Mouse (Mus musculus) limb, embryonic 10.5 days (tissue): ENCODE measurements around the gene Sec61a2. TPM values are rescaled to one million over a fixed set of nuclear protein-coding genes. Genes with fewer than 3 reads are reported as not detected.

Experiments
- DNase-seq: peaks from one replicate; pipeline ENCODE4 v3.0.0-alpha.2; 2017; ENCODE audit warnings: low spot score
- H3K27ac ChIP-seq: fragments of 300-500 bp; sonication (generic); 2 replicates; pipeline ENCODE4 v1.5.1; 2016; ENCODE audit warnings: mild to moderate bottlenecking
- H3K27me3 ChIP-seq: fragments of 300-500 bp; sonication (generic); 2 replicates; pipeline ENCODE4 v1.6.1; 2016; ENCODE audit warnings: low read depth, mild to moderate bottlenecking; ENCODE audit not compliant: poor library complexity, severe bottlenecking
- H3K36me3 ChIP-seq: fragments of 300-500 bp; sonication (generic); 2 replicates; pipeline ENCODE4 v1.6.1; 2016; ENCODE audit warnings: mild to moderate bottlenecking, moderate library complexity
- H3K4me1 ChIP-seq: fragments of 300-500 bp; sonication (generic); 2 replicates; pipeline ENCODE4 v1.6.1; 2016
- H3K4me3 ChIP-seq: fragments of 300-500 bp; sonication (generic); 2 replicates; pipeline ENCODE4 v1.5.1; 2016; ENCODE audit warnings: mild to moderate bottlenecking, moderate library complexity
- H3K9me3 ChIP-seq: fragments of 300-500 bp; sonication (generic); replicated peaks from 2 replicates; pipeline ENCODE4 v1.6.1; 2016; ENCODE audit warnings: mild to moderate bottlenecking
- WGBS: fragments of 180-500 bp; shearing (Covaris S2); methylation state at CpG from one replicate; pipeline ENCODE4 v1.1.7; 2016; 5-methylcytosine and 5-hydroxymethylcytosine counted together
- polyA plus RNA-seq: library from polyadenylated mRNA; unstranded; fragments of >200 nt; fragmentation: Nextera tagmentation; extraction: Ambion mirVana; gene quantifications from 2 replicates; pipeline ENCODE4 v1.2.1, GENCODE M21; 2016

Sec61a2 gene
- polyA plus RNA-seq, 1 experiment from 2014 or later = 95.1 TPM

DNA sequence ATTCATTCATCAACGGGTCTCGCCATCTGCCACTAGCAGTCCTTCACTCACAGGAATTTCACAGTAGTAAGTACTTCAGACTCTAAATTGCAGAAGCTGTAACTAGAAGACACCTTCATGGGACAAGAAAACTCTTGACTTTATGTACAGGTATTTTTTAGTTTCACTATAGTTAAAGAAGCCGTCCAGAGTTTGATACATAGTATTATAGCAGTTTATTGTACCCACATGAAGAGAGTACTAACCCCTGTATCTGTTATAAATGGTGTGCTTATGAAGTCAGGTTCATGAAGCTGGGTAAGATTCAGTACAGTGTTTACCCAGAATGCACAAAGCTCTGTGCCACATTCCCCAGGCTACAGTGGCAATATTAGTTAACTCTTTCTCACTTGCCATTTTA lies 32.4 kb downstream of the Sec61a2 start, which contains the start of gene Gm13199:
Gene Gm13199, minus strand, starts transcription at position 101 of the 400 bp plus-strand sequence.
- DNase-seq = no peak
- Histone ChIP-seq H3K4me1 (no peaks in the 10 kb centered on the region), H3K27ac (no peak within 1 kb of the TSS), H3K9me3 (no peaks in the 10 kb centered on the region), H3K36me3 (peaks cover 89% of the 10 kb centered on the region), H3K27me3 (no peaks in the 10 kb centered on the region), H3K4me3 (no peak within 1 kb of the TSS)
- 96% methylated on average over 3 of the region's 3 CpGs for WGBS

DNA sequence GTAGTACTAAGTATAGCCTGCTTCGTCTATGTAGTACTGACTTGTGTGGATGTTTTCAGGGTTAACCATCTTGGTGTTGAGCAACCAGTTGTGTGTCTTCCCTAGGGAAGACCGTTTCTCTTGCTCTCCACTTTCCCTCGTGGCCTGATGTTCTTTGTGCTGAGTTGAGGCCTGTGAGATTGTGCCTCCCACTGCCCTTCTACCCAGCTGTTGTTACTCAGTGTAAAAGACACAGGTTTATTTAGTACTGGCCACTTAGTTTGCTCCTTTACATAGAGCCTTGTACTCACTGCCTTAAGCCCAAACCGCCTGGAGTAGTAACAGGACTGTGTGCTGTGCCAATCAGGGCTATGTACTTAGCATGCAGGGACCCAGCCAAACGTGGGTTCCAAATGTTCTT lies 43.4 kb downstream of the Sec61a2 start:
- no peak overlapping the region for H3K4me3 ChIP-seq
- H3K9me3 ChIP-seq = no peaks in the 10 kb centered on the region
- H3K27me3 ChIP-seq = no peaks in the 10 kb centered on the region
- H3K36me3 ChIP-seq = peaks cover 68% of the 10 kb centered on the region
- WGBS = 91% methylated on average over 5 of the region's 5 CpGs
- no peak for DNase-seq
- H3K27ac ChIP-seq = no peak overlapping the region
- H3K4me1 ChIP-seq = peaks cover 1% of the 10 kb centered on the region; the same call in 1 of the 2 replicates

DNA sequence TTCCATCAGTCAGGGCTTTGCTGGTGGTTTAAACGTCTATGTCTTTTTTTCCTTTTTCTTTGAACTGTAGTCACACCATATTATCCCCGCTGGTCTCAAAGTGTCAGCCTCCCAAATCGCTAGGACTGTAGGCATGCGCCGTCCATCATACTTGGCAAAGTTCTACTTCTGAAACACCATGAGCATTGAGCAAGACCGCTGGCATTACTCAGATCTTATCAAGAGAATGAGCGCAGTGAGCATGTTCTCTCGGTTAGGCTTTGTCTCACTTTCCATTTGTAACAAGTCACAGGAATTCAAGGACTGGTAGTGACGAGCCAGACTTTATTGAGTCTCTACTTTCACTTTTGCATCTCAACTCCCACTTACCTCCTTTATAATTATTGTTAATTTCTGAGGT lies 44.1 kb downstream of the Sec61a2 start:
- Histone ChIP-seq H3K27ac (no peak overlapping the region), H3K4me3 (no peak overlapping the region), H3K9me3 (no peaks in the 10 kb centered on the region), H3K27me3 (no peaks in the 10 kb centered on the region), H3K36me3 (peaks cover 61% of the 10 kb centered on the region), H3K4me1 (peaks cover 9% of the 10 kb centered on the region)
- WGBS = 94% methylated on average over 9 of the region's 9 CpGs
- no peak for DNase-seq

DNA sequence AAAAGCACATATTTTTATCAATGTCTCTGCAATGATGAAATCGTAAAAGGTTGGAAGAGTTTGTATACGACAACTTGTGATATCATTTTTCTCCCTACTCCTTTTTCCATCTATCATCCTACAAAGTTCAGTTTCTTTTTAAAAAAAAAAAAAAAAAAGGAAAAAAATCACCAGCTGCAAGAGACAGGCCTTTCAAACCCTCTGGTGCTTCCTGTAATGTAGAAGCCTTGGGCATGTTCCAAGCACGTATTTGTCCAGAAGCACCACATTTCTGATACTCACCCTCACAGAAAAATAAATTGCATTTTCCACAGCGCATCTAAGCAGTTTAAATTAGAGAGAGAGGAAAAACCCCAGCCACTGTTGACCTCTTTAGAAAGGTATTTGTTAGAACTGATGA lies 49.4 kb downstream of the Sec61a2 start:
- no peaks in the 10 kb centered on the region for H3K27me3 ChIP-seq
- H3K27ac ChIP-seq = peak overlapping the region; percentile 96
- no peaks in the 10 kb centered on the region for H3K9me3 ChIP-seq
- 51% methylated on average over 4 of the region's 4 CpGs for WGBS
- H3K4me3 ChIP-seq = peak overlapping the region; percentile 88
- H3K4me1 ChIP-seq = peaks cover 11% of the 10 kb centered on the region
- no peak for DNase-seq
- peaks cover 41% of the 10 kb centered on the region for H3K36me3 ChIP-seq

DNA sequence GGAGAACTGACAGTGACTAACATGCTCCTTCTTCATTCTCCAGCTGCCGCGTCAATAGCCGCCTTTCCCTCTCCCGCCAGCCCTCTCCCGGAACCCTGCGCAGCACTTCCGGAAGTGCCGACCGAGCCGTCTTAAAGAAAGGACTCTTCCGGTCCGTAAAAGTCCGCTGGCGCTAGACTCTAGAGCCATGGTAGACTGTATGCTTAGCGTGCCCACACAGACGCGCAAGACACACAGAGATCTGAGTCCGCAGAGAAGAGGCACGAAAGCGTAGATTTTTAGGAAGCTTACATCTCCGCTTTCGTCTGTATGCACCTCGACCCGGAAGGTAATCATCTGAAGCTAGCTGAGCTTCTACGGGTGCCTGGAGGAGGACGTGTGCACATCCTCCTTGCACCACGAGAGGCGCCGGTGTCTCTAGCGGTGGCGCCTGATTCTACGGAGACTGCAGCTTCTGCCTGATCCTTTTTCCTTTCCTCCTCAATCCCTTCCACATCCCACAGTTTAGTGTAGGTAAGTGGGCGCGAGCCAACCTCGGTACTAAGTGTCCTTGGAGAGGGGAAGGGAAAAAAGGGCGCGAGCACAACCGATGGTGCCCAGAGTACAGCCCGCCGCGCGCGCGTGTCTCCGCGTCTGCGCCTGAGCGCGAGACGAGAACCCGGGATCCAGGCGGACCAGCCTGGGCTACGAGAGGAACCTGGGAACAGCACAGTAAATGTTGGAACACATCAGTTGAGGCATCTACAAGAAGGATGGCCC lies 50.2 kb downstream of the Sec61a2 start, which contains the start of the genes Nudt5 and Cdc123:
Gene Nudt5, plus strand, starts transcription at position 147 of the 759 bp plus-strand sequence.
Gene Cdc123, minus strand, starts transcription at position 292 of the 759 bp plus-strand sequence.
- H3K4me3 ChIP-seq = peak within 1 kb of the TSS; percentile 88
- H3K4me1 ChIP-seq = peaks cover 11% of the 10 kb centered on the region
- H3K27ac ChIP-seq = peak within 1 kb of the TSS; percentile 96
- peak; percentile 88 for DNase-seq
- no peaks in the 10 kb centered on the region for H3K27me3 ChIP-seq
- WGBS = under 1% methylated on average over 53 of the region's 53 CpGs
- H3K36me3 ChIP-seq = peaks cover 41% of the 10 kb centered on the region
- no peaks in the 10 kb centered on the region for H3K9me3 ChIP-seq

DNA sequence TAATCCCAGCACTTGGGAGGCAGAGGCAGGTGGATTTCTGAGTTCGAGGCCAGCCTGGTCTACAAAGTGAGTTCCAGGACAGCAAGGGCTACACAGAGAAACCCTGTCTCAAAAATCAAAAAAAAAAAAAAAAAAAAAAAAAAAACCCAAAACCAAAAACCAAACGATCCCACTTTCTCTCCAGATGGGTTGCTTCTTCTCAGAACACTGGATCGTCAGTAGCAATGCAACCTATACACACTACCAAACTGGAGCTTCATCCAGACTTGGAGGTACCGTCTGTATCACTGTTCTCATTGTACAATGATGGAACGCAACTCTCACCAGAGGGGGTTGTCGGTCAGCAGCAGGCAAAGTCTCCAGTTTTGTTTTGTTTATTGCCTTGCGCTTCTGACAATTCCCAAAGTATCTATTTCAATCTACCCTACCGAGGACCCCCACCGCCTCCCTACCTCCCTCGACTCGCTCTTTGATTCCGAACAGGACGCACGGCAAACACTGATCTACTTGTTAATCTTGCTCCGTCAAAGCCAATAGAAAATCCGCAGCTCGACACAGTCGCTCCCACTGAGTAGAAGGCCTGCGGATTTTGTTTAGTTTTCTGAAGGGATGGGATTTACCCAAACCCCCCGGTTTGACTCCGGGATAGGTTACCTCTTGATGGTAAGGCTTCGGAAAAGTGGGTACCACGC lies 50.9 kb downstream of the Sec61a2 start:
- no peak for DNase-seq
- H3K9me3 ChIP-seq = peaks cover 3% of the 10 kb centered on the region; the same call in 1 of the 2 replicates
- peak overlapping the region; percentile 88 for H3K4me3 ChIP-seq
- peaks cover 45% of the 10 kb centered on the region for H3K36me3 ChIP-seq
- peaks cover 11% of the 10 kb centered on the region for H3K4me1 ChIP-seq
- H3K27me3 ChIP-seq = no peaks in the 10 kb centered on the region
- peak overlapping the region; percentile 96 for H3K27ac ChIP-seq
- WGBS = 4% methylated on average over 23 of the region's 23 CpGs

DNA sequence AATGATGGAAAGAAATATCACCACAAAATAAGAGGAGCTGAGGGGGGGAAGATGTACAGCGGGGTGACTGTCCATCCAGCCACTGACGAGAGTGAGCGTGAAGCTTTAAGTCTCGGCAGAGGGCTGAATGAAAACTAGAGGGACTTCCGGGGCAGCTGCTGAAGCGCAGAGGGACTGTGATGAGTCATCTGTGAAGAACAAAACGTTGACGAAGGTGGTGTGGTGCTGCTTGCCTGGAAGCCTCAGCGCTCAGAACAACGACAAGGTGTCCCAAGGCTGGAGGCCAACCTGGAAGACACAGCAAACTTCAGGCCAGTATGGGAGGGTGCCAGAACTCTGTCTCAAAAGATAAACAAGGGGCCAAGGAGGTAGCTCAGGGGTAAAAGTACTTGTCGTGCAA lies 54.4 kb downstream of the Sec61a2 start:
- no peak overlapping the region for H3K27ac ChIP-seq
- DNase-seq = no peak
- WGBS = 96% methylated on average over 11 of the region's 11 CpGs
- H3K4me1 ChIP-seq = no peaks in the 10 kb centered on the region; the same call in 1 of the 2 replicates
- no peak overlapping the region for H3K4me3 ChIP-seq
- H3K36me3 ChIP-seq = peaks cover 65% of the 10 kb centered on the region
- peaks cover 3% of the 10 kb centered on the region; the same call in 1 of the 2 replicates for H3K9me3 ChIP-seq
- H3K27me3 ChIP-seq = no peaks in the 10 kb centered on the region

DNA sequence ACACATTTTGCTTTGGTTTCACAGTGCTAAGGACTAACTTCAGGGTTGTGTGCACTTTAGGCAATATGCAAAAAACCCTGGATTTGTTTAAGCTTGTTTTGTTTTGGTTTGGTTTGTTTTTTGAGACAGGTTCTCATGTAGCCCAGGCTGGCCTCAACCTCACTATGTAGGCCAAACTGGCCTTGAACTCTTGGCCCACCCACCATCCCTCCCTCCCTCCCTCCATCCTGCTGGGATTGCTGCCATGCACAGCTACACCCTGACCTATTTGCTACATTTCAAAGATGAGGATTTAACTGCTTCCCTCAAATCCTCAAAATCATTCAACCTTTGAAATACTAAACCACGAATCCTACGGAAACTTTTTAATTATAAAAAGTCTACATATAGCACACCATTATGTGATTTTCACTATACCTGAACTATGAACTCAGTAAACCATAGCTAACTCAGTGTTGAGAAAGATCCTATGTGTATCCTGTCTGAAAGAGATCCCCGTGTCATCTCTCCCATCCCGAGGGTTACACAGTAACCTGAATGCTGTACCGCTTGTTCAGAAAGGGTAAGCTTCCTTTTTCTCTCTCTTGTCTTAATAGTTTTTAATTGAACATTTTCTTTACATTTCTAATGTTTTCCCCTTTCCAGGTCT lies 69.8 kb downstream of the Sec61a2 start:
- Histone ChIP-seq H3K9me3 (no peaks in the 10 kb centered on the region), H3K27me3 (no peaks in the 10 kb centered on the region), H3K4me1 (no peaks in the 10 kb centered on the region), H3K4me3 (no peak overlapping the region), H3K36me3 (peaks cover 82% of the 10 kb centered on the region), H3K27ac (no peak overlapping the region)
- no peak for DNase-seq
- WGBS = 96% methylated on average over 5 of the region's 5 CpGs

- H3K4me3 ChIP-seq = no peak overlapping the region
- H3K36me3 ChIP-seq = peaks cover 83% of the 10 kb centered on the region
- H3K27ac ChIP-seq = no peak overlapping the region
- DNase-seq = no peak
- no peaks in the 10 kb centered on the region for H3K9me3 ChIP-seq
- WGBS = 87% methylated on average over 5 of the region's 5 CpGs
- no peaks in the 10 kb centered on the region for H3K27me3 ChIP-seq
- H3K4me1 ChIP-seq = no peaks in the 10 kb centered on the region
These were observed 70.5 kb downstream of the Sec61a2 start for GRCm38 (mm10) chr2:5824685-5825084.

DNA sequence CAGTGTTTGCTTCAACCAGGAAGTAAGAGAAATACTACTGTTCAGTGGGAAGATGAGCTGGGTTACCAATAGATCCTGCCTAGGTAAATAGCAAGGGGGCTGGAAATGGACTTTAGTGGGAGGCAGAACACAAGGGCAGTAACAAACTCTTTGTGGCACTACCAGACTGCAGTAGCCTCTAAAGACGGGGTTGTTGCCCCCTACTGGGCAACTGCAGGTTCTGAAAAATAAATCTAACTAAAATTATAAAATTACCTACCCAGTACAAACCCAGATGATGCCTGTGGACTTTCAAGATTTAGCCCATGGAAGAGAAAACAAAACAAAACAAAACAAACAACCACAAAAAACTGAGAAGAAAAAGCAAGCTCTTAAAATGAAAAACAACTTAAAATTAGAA lies 71.0 kb downstream of the Sec61a2 start:
- DNase-seq = no peak
- no peak overlapping the region for H3K27ac ChIP-seq
- no peaks in the 10 kb centered on the region for H3K4me1 ChIP-seq
- no peak overlapping the region for H3K4me3 ChIP-seq
- no peaks in the 10 kb centered on the region for H3K27me3 ChIP-seq
- peaks cover 83% of the 10 kb centered on the region for H3K36me3 ChIP-seq
- WGBS = 46% methylated on average over 1 of the region's 1 CpGs
- H3K9me3 ChIP-seq = no peaks in the 10 kb centered on the region

DNA sequence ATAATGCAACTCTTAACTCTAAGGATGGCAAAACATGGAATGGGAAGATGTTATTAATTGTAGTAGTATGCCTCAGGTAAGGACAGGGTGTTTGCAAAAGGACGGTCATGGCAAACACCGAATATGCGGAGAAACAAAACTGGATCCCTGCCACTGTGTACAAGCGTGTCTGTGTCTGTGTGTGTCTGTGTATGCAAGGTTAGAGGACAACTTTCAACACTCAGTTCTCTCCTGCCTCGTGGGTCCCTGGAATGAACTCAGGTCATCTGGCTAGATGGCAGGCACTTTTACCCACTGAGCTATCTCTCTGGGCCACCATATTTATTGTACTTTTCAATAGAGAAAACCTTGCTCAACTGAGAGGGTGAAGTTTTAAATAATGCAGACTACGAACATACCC lies 72.8 kb downstream of the Sec61a2 start:
- DNase-seq = no peak
- no peaks in the 10 kb centered on the region for H3K4me1 ChIP-seq
- 96% methylated on average over 6 of the region's 6 CpGs for WGBS
- no peaks in the 10 kb centered on the region for H3K9me3 ChIP-seq
- H3K4me3 ChIP-seq = no peak overlapping the region
- H3K27me3 ChIP-seq = no peaks in the 10 kb centered on the region
- no peak overlapping the region for H3K27ac ChIP-seq
- peaks cover 88% of the 10 kb centered on the region for H3K36me3 ChIP-seq

- Histone ChIP-seq H3K27me3 (no peaks in the 10 kb centered on the region), H3K9me3 (no peaks in the 10 kb centered on the region), H3K4me3 (no peak overlapping the region), H3K4me1 (no peaks in the 10 kb centered on the region), H3K27ac (no peak overlapping the region), H3K36me3 (peaks cover 87% of the 10 kb centered on the region)
- no peak for DNase-seq
- 91% methylated on average over 10 of the region's 10 CpGs for WGBS
These were observed 74.0 kb downstream of the Sec61a2 start for GRCm38 (mm10) chr2:5821264-5821663.
